Mouse (Mus musculus): ENCODE results near the gene Bex3.
"Not testable (repeated sequence)": the region's sequence is repeated elsewhere in the genome, so short reads cannot be mapped to it uniquely, and the experiment has no call there.

DNA sequence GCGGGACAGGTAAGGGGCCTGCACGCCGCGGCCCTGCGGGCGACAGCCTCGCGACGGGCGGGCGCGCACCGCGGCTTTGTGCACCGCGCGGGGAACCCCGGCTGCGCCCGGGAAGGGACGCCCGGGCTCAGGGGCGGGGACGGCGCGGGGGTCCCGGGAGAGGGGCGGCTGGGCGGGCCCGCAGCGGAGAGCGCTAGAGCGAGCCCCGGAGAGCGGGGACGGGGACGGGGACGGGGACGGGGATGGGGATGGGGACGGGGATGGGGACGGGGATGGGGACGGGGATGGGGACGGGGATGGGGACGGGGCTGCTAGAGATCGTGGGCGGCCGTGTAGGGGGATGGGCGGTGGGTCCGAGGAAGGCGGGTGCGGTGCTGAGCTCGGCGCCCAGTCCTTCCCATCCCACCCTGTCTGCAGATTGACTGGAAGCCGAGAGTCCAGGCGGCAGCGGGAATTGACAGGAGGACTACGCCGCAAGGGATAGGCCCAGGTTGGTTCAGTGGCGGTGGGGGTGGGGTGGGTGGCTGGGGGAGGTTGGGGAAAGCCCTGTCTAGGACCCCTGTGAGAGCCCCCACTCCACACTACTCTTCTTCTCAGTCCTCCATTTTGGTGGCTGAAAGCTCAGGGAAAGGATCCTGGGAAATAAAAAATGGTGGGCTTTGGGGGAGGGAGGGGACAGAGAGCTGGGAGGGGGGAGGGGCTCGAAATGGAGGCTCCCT lies 499 bp downstream of the Bex3 start:
- TF ChIP-seq ZC3H11A (IDR thresholded peaks at IDR 0.05; ENCODE audit: borderline replicate concordance, low read depth, low read length); ZNF384 (IDR thresholded peaks at IDR 0.05; ENCODE audit: low read depth, low read length); MAFK (IDR thresholded peaks at IDR 0.05; ENCODE audit: insufficient read depth, low read depth, low read length); CHD2 (IDR thresholded peaks at IDR 0.05; ENCODE audit: low read depth, low read length): not testable (repeated sequence)

Measured in ES-E14 (cell line).